Mouse (Mus musculus) ES-Bruce4 (cell line): Measurements from ENCODE around the gene Brms1.

Experiments
- CTCF ChIP-seq: IDR thresholded peaks from one replicate; pipeline ENCODE4 v1.8.1; 2011; ENCODE audit warnings: low read depth, low read length
- POLR2A ChIP-seq: IDR thresholded peaks from one replicate; pipeline ENCODE4 v1.8.1; 2011; ENCODE audit warnings: low read length; ENCODE audit not compliant: insufficient read depth

DNA sequence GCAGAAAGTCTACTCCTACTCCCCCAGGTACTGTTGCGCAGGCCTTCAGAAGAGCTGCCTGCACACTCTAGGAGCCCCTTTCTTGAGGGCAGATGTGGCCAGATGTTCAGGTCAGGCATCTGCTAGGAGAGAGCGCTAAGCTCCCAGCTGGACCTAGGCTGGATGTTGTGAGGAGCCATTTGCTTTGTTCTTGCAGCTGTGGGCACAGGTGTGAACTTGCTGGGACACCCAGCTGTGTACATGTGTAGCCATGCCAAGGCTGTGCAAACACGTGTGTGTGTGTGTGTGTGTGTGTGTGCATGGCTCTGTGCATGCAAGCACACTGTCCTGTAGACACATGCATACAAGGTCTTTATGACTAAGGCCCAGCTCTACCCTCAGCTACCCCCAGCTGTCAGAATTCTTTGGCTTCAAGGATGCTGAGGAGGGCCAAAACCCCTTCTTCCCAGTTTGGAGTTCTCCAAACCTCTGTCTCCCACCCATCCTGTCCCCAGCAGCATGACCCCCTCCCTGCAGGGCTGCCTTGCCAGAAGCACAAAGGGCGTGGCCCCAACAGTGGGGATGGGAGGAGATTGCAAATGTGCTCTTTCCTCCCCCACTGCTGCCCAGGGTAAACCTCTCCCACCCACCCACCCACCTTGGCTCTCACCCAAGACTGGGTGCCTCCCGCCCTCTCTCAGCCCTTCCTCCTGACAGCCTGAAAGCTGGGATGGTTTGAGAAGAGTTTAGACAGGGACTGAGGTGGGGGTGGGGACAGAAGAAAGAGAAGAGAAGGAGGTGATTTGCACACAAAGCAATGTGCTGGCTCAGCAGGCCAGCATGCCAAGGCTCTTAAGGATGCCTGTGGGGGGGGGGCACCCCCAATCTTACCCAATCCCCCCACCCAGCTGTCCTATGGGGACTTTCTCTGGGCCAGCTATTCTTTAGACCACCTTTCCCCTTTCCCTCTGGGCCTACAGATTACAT, 19.5 kb downstream of the Brms1 start:
- TF ChIP-seq POLR2A: no peak
- TF ChIP-seq CTCF: no peak
